Mouse (Mus musculus) G1E (cell line): Measurements from ENCODE around the gene Mta3. TPM values are rescaled to one million over a fixed set of nuclear protein-coding genes. Genes with fewer than 3 reads are reported as not detected.

ENCODE experiments used
- ATAC-seq: 2 replicates; pipeline ENCODE4 v1.8.0; 2016; ENCODE audit warnings: mild to moderate bottlenecking; ENCODE audit not compliant: insufficient number of reproducible peaks, poor library complexity, low FRiP score, severe bottlenecking; ENCODE audit errors: extremely low read depth
- DNase-seq: peaks from one replicate; pipeline ENCODE4 v3.0.0; 2012; ENCODE audit warnings: low spot score
- H3K27me3 ChIP-seq: 2 replicates; pipeline ENCODE4 v1.6.1; 2012; ENCODE audit warnings: mild to moderate bottlenecking, low read length, inconsistent platforms; ENCODE audit not compliant: insufficient read depth
- H3K36me3 ChIP-seq: replicated peaks from 2 replicates; pipeline ENCODE3; 2012; ENCODE audit warnings: mild to moderate bottlenecking, inconsistent platforms
- H3K4me1 ChIP-seq: 2 replicates; pipeline ENCODE4 v1.6.1; 2012; ENCODE audit warnings: low read depth, low read length, inconsistent platforms, mixed read lengths; ENCODE audit not compliant: insufficient read depth
- H3K4me3 ChIP-seq: 2 replicates; pipeline ENCODE4 v1.5.1; 2012; ENCODE audit warnings: low read depth, mild to moderate bottlenecking, inconsistent platforms, low read length, moderate library complexity, mixed read lengths
- H3K9me3 ChIP-seq: replicated peaks from 2 replicates; pipeline ENCODE4 v1.6.1; 2012; ENCODE audit warnings: inconsistent platforms
- CTCF ChIP-seq: IDR thresholded peaks from 2 replicates; pipeline ENCODE4 v1.5.1; 2012; ENCODE audit warnings: low read depth, low read length, inconsistent platforms, mixed read lengths
- GATA1 ChIP-seq: IDR thresholded peaks from 2 replicates; pipeline ENCODE4 v1.6.1; 2012; ENCODE audit warnings: borderline replicate concordance, low read length, inconsistent platforms, mixed read lengths
- GATA2 ChIP-seq: IDR thresholded peaks from 2 replicates; pipeline ENCODE4 v1.6.1; 2012; ENCODE audit warnings: low read depth, low read length, inconsistent platforms, borderline replicate concordance
- POLR2AphosphoS5 ChIP-seq: IDR thresholded peaks from 2 replicates; pipeline ENCODE4 v1.6.1; 2012; ENCODE audit warnings: low read depth, low read length, inconsistent platforms; ENCODE audit not compliant: insufficient replicate concordance
- TAL1 ChIP-seq: conservative IDR thresholded peaks from 2 replicates; pipeline ENCODE4 v1.6.1; 2012; ENCODE audit warnings: low read depth, low read length, inconsistent platforms, mixed read lengths
- polyA plus RNA-seq: library from polyadenylated mRNA; stranded (reverse); fragments of >175 nt; gene quantifications from 2 replicates; pipeline ENCODE4 v1.2.3, GENCODE M21; 2012
- total RNA-seq, 2 experiments: library from RNA; stranded (forward) in 1 of 2; stranded (reverse) in 1 of 2; fragments of 200-1000 nt in 1 of 2; fragments of >200 nt in 1 of 2; fragmentation: Nextera tagmentation in 1 of 2; gene quantifications; 2 replicates each; pipeline ENCODE4 v1.2.3; 2014 to 2017

Gene Mta3
- total RNA-seq (2014; fragmentation: Nextera tagmentation) (169 and 179 TPM in 2 replicates), total RNA-seq (2017) (33.7 and 35.3 TPM in 2 replicates), polyA plus RNA-seq (114 and 126 TPM in 2 replicates)

- ATAC-seq: no peak
- peak within 1 kb of the TSS; percentile 76 for H3K4me3 ChIP-seq
- DNase-seq: peak; percentile 45
- peaks cover 68% of the 10 kb centered on the region for H3K4me1 ChIP-seq
- H3K9me3 ChIP-seq: no peaks in the 10 kb centered on the region
- TF ChIP-seq POLR2AphosphoS5 (no peak), GATA2 (no peak), GATA1 (no peak), TAL1 (no peak), CTCF (no peak)
- H3K36me3 ChIP-seq: peaks cover 32% of the 10 kb centered on the region
- no peaks in the 10 kb centered on the region for H3K27me3 ChIP-seq
Measured at GRCm38 (mm10) chr17:83706116-83706593, at the start of gene Mta3. Gene Mta3, plus strand, starts transcription at chr17:83706163.

GRCm38 (mm10) chr17:83657375-83657774 lies 48.6 kb upstream of the Mta3 start:
- H3K4me1 ChIP-seq: peaks cover 46% of the 10 kb centered on the region
- H3K36me3 ChIP-seq: no peaks in the 10 kb centered on the region
- TF ChIP-seq POLR2AphosphoS5: no peak
- no peak for TF ChIP-seq GATA2
- TF ChIP-seq GATA1: no peak
- no peak for TF ChIP-seq TAL1
- TF ChIP-seq CTCF: no peak
- DNase-seq (no peak), ATAC-seq (no peak)
- no peaks in the 10 kb centered on the region for H3K27me3 ChIP-seq
- H3K9me3 ChIP-seq: peaks cover 6% of the 10 kb centered on the region; the same call in 1 of the 2 replicates
- no peak overlapping the region for H3K4me3 ChIP-seq

- H3K27me3 ChIP-seq: no peaks in the 10 kb centered on the region
- ATAC-seq: peak; percentile 95
- H3K9me3 ChIP-seq: peaks cover 6% of the 10 kb centered on the region; the same call in 1 of the 2 replicates
- H3K4me1 ChIP-seq: peaks cover 41% of the 10 kb centered on the region
- TF ChIP-seq TAL1 (peak; percentile 94), POLR2AphosphoS5 (no peak), GATA1 (no peak)
- H3K4me3 ChIP-seq: no peak overlapping the region
- H3K36me3 ChIP-seq: no peaks in the 10 kb centered on the region
- peak; percentile 68 for DNase-seq
Measured at GRCm38 (mm10) chr17:83658943-83659342, 47.0 kb upstream of the Mta3 start.

GRCm38 (mm10) chr17:83664761-83665160 lies 41.2 kb upstream of the Mta3 start:
- Histone ChIP-seq H3K4me1 (peaks cover 30% of the 10 kb centered on the region), H3K9me3 (peaks cover 6% of the 10 kb centered on the region; the same call in 1 of the 2 replicates), H3K4me3 (no peak overlapping the region), H3K36me3 (no peaks in the 10 kb centered on the region), H3K27me3 (0 out of 2 replicates have a peak, but pooled peaks cover under 1% of the 10 kb centered on the region)
- TF ChIP-seq TAL1: no peak
- TF ChIP-seq GATA1: no peak
- no peak for TF ChIP-seq GATA2
- no peak for TF ChIP-seq CTCF
- ATAC-seq (no peak), DNase-seq (no peak)

- no peak for DNase-seq
- Histone ChIP-seq H3K4me3 (no peak overlapping the region; the same call in 1 of the 2 replicates), H3K27me3 (0 out of 2 replicates have a peak, but pooled peaks cover 2% of the 10 kb centered on the region), H3K9me3 (no peaks in the 10 kb centered on the region), H3K36me3 (no peaks in the 10 kb centered on the region), H3K4me1 (peaks cover 26% of the 10 kb centered on the region)
- TF ChIP-seq GATA1 (no peak), GATA2 (no peak), POLR2AphosphoS5 (no peak), CTCF (no peak), TAL1 (no peak)
- ATAC-seq: peak; percentile 80
Measured at GRCm38 (mm10) chr17:83666597-83667287, 39.2 kb upstream of the Mta3 start.

GRCm38 (mm10) chr17:83667934-83668690 lies 37.9 kb upstream of the Mta3 start:
- DNase-seq (no peak), ATAC-seq (no peak)
- H3K4me1 ChIP-seq: peaks cover 26% of the 10 kb centered on the region
- H3K4me3 ChIP-seq: no peak overlapping the region
- no peaks in the 10 kb centered on the region for H3K36me3 ChIP-seq
- TF ChIP-seq GATA1: no peak
- TF ChIP-seq CTCF: no peak
- no peak for TF ChIP-seq TAL1
- TF ChIP-seq GATA2: no peak
- no peak for TF ChIP-seq POLR2AphosphoS5
- no peaks in the 10 kb centered on the region for H3K9me3 ChIP-seq
- 0 out of 2 replicates have a peak, but pooled peaks cover 2% of the 10 kb centered on the region for H3K27me3 ChIP-seq
